8 mouse cellular contexts compared by ENCODE assay signal in genomic region chr1:136050312-136051012, GRCm38 (mm10). TPM values are rescaled to one million over a fixed set of nuclear protein-coding genes. Genes with fewer than 3 reads are reported as not detected.
DNase-seq lines count a peak whose midpoint lies in the region; ATAC-seq and TF ChIP-seq lines count a peak whose summit lies in the region.

TSS of gene Ascl5 (plus strand) at chr1:136050804.

- WGBS in spleen, adult 2 months, result 29% methylated on average over 29 of the region's 29 CpGs
- 19% methylated on average over 29 of the region's 29 CpGs for WGBS in liver, embryonic 15.5 days (ENCODE audit: insufficient replicate concordance)
- WGBS in stomach, embryonic 16.5 days, result 24% methylated on average over 29 of the region's 29 CpGs

- TF ChIP-seq CTCF in spleen, adult 2 months (IDR thresholded peaks at IDR 0.05; ENCODE audit: extremely low read depth, insufficient read depth, insufficient read length, insufficient replicate concordance), result no peak

- no peaks in the 10 kb centered on the region for H3K9me3 ChIP-seq in liver, embryonic 15.5 days (replicated peaks)
- no peaks in the 10 kb centered on the region for H3K9me3 ChIP-seq in stomach, embryonic 16.5 days (replicated peaks; ENCODE audit: control insufficient read depth, low read length)

- peaks cover 4% of the 10 kb centered on the region for H3K27me3 ChIP-seq in spleen, adult 2 months (ENCODE audit: control insufficient read depth, insufficient read depth, low read length)
- H3K27me3 ChIP-seq in liver, embryonic 15.5 days, result peaks cover 85% of the 10 kb centered on the region
- H3K27me3 ChIP-seq in stomach, embryonic 16.5 days (ENCODE audit: control insufficient read depth, insufficient read depth, low read length), result peaks cover 20% of the 10 kb centered on the region

- TF ChIP-seq POLR2A in spleen, adult 2 months (IDR thresholded peaks at IDR 0.05; ENCODE audit: low read depth, low read length), result no peak

- peak; percentile 19 for DNase-seq in adrenal gland, adult 2 months
- no peak for DNase-seq in adrenal gland, postnatal 14 days
- DNase-seq in spleen, adult 2 months (ENCODE audit: low read depth in 1 of 2, low spot score in 2 of 2), result no peak
- no peak for DNase-seq in spleen, postnatal 4 days (ENCODE audit: low spot score in 2 of 2)
- DNase-seq in retina, embryonic 14.5 days (ENCODE audit: low spot score), result no peak
- no peak for DNase-seq in right cerebral cortex, postnatal 14 days

- peak within 1 kb of the TSS; percentile 32; the same call in 1 of the 2 replicates for H3K4me2 ChIP-seq in liver, embryonic 15.5 days
- peak within 1 kb of the TSS; percentile 51 for H3K4me2 ChIP-seq in stomach, embryonic 16.5 days (ENCODE audit: low read depth, low read length)

- H3K4me3 ChIP-seq in spleen, adult 2 months (ENCODE audit: extremely low read depth, insufficient read depth, insufficient read length), result peak within 1 kb of the TSS; percentile 4; the same call in 1 of the 2 replicates
- peak within 1 kb of the TSS; percentile 8; the same call in 1 of the 2 replicates for H3K4me3 ChIP-seq in liver, embryonic 15.5 days (replicated peaks)
- peak within 1 kb of the TSS; percentile 32 for H3K4me3 ChIP-seq in stomach, embryonic 16.5 days (replicated peaks; ENCODE audit: low read length)

- ATAC-seq in liver, embryonic 15.5 days (ENCODE audit: insufficient read depth), result no peak
- ATAC-seq in stomach, embryonic 16.5 days (ENCODE audit: insufficient read depth, low FRiP score), result 0 out of 2 replicates have a peak, but pooled peaks have one; percentile 11

- H3K9ac ChIP-seq in liver, embryonic 15.5 days, result no peak within 1 kb of the TSS
- H3K9ac ChIP-seq in stomach, embryonic 16.5 days (ENCODE audit: low read length), result no peak within 1 kb of the TSS

- H3K27ac ChIP-seq in spleen, adult 2 months (ENCODE audit: insufficient read depth, low read length), result no peak within 1 kb of the TSS
- no peak within 1 kb of the TSS for H3K27ac ChIP-seq in liver, embryonic 15.5 days (replicated peaks)
- H3K27ac ChIP-seq in stomach, embryonic 16.5 days (ENCODE audit: low read length), result no peak within 1 kb of the TSS

- no peaks in the 10 kb centered on the region for H3K36me3 ChIP-seq in spleen, adult 2 months (ENCODE audit: control insufficient read depth, insufficient read depth, low read length)
- H3K36me3 ChIP-seq in liver, embryonic 15.5 days (replicated peaks), result no peaks in the 10 kb centered on the region
- H3K36me3 ChIP-seq in stomach, embryonic 16.5 days (ENCODE audit: control insufficient read depth, insufficient read depth, low read length), result no peaks in the 10 kb centered on the region

- H3K4me1 ChIP-seq in spleen, adult 2 months (ENCODE audit: control insufficient read depth, insufficient read depth, insufficient read length), result no peaks in the 10 kb centered on the region; the same call in 1 of the 2 replicates
- H3K4me1 ChIP-seq in liver, embryonic 15.5 days (replicated peaks), result peaks cover 10% of the 10 kb centered on the region
- peaks cover 7% of the 10 kb centered on the region for H3K4me1 ChIP-seq in stomach, embryonic 16.5 days (ENCODE audit: control insufficient read depth, insufficient read depth, low read length)

RNA-seq across cellular contexts. Expression of gene Ascl5, which starts in this region (rescaled TPM):
- not detected for total RNA-seq in adrenal gland, adult 2 months (2021)
- polyA plus RNA-seq in adrenal gland, adult 2 months (2012; rRNA removed), result 0.39 TPM in 1 of 2 replicates, not detected in the other
- not detected in 2 replicates for total RNA-seq in adrenal gland, postnatal 14 days (2021)
- polyA plus RNA-seq in spleen, adult 2 months (2012; rRNA removed), result not detected in 2 replicates
- polyA plus RNA-seq in liver, embryonic 15.5 days (2015; fragmentation: Nextera tagmentation; extraction: Ambion mirVana), result not detected in 2 replicates
- 0.43 TPM in 1 of 2 replicates, not detected in the other for polyA plus RNA-seq in stomach, embryonic 16.5 days (2015; fragmentation: Nextera tagmentation; extraction: Ambion mirVana)

Comparison
In these comparisons a context has a peak if more than half of its experiments do, and no peak if none do; other contexts are left out.
1. Peak in DNase-seq in adrenal gland, adult 2 months; RNA of the gene not detected or under 1 TPM.
2. Peak in ATAC-seq, H3K4me3 ChIP-seq and H3K4me2 ChIP-seq in stomach, embryonic 16.5 days; RNA of the gene not detected or under 1 TPM.